Mouse (Mus musculus) brain, embryonic 18.5 days (tissue): ENCODE results near the gene Lamb2.
A peak's percentile ranks its signal among the peaks of the same experiment; 100 is the strongest.

ENCODE experiments used
- DNase-seq: peaks from one replicate; pipeline ENCODE4 v3.0.0-alpha.2; 2012; ENCODE audit warnings: low read depth, low spot score

Lamb2 gene

GRCm38 (mm10) chr9:108461181-108461631 lies 18.3 kb upstream of the Lamb2 start, which contains the start of gene Klhdc8b:
TSS of gene Klhdc8b (minus strand) at chr9:108461581.
- no peak for DNase-seq

GRCm38 (mm10) chr9:108461675-108462074 lies 17.9 kb upstream of the Lamb2 start:
- no peak for DNase-seq

GRCm38 (mm10) chr9:108462192-108462591 lies 17.3 kb upstream of the Lamb2 start:
- no peak for DNase-seq

- DNase-seq = no peak
Measured at GRCm38 (mm10) chr9:108463713-108464112, 15.8 kb upstream of the Lamb2 start.

- no peak for DNase-seq
Measured at GRCm38 (mm10) chr9:108466219-108466618, 13.3 kb upstream of the Lamb2 start.

- DNase-seq = no peak
Measured at GRCm38 (mm10) chr9:108469430-108469829, 10.1 kb upstream of the Lamb2 start.

GRCm38 (mm10) chr9:108469845-108470244 lies 9.7 kb upstream of the Lamb2 start:
- no peak for DNase-seq

GRCm38 (mm10) chr9:108474528-108474927 lies 5.0 kb upstream of the Lamb2 start:
- no peak for DNase-seq

GRCm38 (mm10) chr9:108478638-108479156 lies 839 bp upstream of the Lamb2 start:
- DNase-seq = no peak

- no peak for DNase-seq
Measured at GRCm38 (mm10) chr9:108479241-108479640, 295 bp upstream of the Lamb2 start.

- no peak for DNase-seq
Measured at GRCm38 (mm10) chr9:108480813-108481519, 1.4 kb downstream of the Lamb2 start.

- no peak for DNase-seq
Measured at GRCm38 (mm10) chr9:108481520-108482210, 2.1 kb downstream of the Lamb2 start.

- DNase-seq = no peak
Measured at GRCm38 (mm10) chr9:108483051-108483790, 3.7 kb downstream of the Lamb2 start.

GRCm38 (mm10) chr9:108484021-108484420 lies 4.5 kb downstream of the Lamb2 start:
- DNase-seq = no peak

- no peak for DNase-seq
Measured at GRCm38 (mm10) chr9:108485301-108485875, 5.9 kb downstream of the Lamb2 start.

GRCm38 (mm10) chr9:108486973-108487530 lies 7.5 kb downstream of the Lamb2 start:
- no peak for DNase-seq

GRCm38 (mm10) chr9:108488403-108488802 lies 8.9 kb downstream of the Lamb2 start:
- no peak for DNase-seq

GRCm38 (mm10) chr9:108489215-108489614 lies 9.7 kb downstream of the Lamb2 start:
- no peak for DNase-seq

- no peak for DNase-seq
Measured at GRCm38 (mm10) chr9:108489702-108490558, 10.4 kb downstream of the Lamb2 start.

GRCm38 (mm10) chr9:108490559-108491285 lies 11.2 kb downstream of the Lamb2 start, which contains the start of gene Usp19:
TSS of gene Usp19 (plus strand) at chr9:108490602.
- peak; percentile 92 for DNase-seq
